Mouse (Mus musculus) cerebellum, adult 2 months (tissue): Measurements from ENCODE around the gene Abcg4.

ENCODE experiments used
- CTCF ChIP-seq: fragments of 200-500 bp; IDR thresholded peaks from 2 replicates; pipeline ENCODE4 v1.5.1; 2011; ENCODE audit warnings: low read depth, mild to moderate bottlenecking, control low read depth, low read length, moderate library complexity, borderline replicate concordance; ENCODE audit not compliant: insufficient read depth
- POLR2A ChIP-seq: fragments of 200-500 bp; IDR thresholded peaks from 2 replicates; pipeline ENCODE4 v1.6.1; 2011; ENCODE audit warnings: low read length, control low read depth, borderline replicate concordance; ENCODE audit not compliant: insufficient read depth

DNA sequence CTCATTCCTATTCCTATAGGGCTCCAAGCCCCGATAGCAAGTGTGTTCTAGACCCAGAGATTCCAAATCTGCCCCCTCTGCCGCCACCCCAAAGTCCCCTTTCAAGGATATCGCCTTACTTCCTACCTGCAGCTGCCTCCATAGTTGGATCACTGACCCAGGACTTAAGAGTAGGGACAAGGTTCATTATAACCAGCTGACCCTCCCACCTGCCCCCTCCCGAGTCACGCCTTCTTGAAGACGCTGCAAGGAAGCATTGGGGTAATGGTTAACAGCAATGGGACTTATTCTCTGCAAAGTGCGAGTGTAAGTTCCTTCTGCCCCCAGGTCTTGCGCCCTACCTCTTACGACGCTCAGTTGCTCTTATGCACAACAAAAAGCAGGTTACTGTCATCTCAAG is 37.1 kb downstream of the Abcg4 start, which contains the start of gene Pdzd3:
- no peak for TF ChIP-seq CTCF
- no peak for TF ChIP-seq POLR2A
